Mouse (Mus musculus) embryo, embryonic 10 days (tissue): ENCODE results near the gene Cox8a.

ENCODE experiments used
- DNase-seq: peaks from one replicate; pipeline ENCODE4 v3.0.0-alpha.2; 2015; ENCODE audit warnings: low spot score

The Cox8a gene

GRCm38 (mm10) chr19:7217162-7217925, at the start of gene Cox8a:
Gene Cox8a (minus strand): TSS chr19:7217616.
- peak; percentile 98 for DNase-seq

- DNase-seq: peak; percentile 22
Observed at GRCm38 (mm10) chr19:7266421-7266831, 49.0 kb upstream of the Cox8a start.

- peak; percentile 78 for DNase-seq
Observed at GRCm38 (mm10) chr19:7265478-7266191, 48.2 kb upstream of the Cox8a start.

GRCm38 (mm10) chr19:7264766-7265331, 47.4 kb upstream of the Cox8a start:
- DNase-seq: peak; percentile 66

- peak; percentile 92 for DNase-seq
Observed at GRCm38 (mm10) chr19:7264088-7264765, 46.8 kb upstream of the Cox8a start.

GRCm38 (mm10) chr19:7262592-7262991, 45.2 kb upstream of the Cox8a start:
- no peak for DNase-seq

- no peak for DNase-seq
Observed at GRCm38 (mm10) chr19:7261964-7262363, 44.5 kb upstream of the Cox8a start.

- DNase-seq: no peak
Observed at GRCm38 (mm10) chr19:7261476-7261875, 44.1 kb upstream of the Cox8a start.

GRCm38 (mm10) chr19:7257881-7258280, 40.5 kb upstream of the Cox8a start:
- no peak for DNase-seq

- no peak for DNase-seq
Observed at GRCm38 (mm10) chr19:7246021-7246420, 28.6 kb upstream of the Cox8a start.

- peak; percentile 97 for DNase-seq
Observed at GRCm38 (mm10) chr19:7240782-7241690, 23.6 kb upstream of the Cox8a start, which contains the start of gene Naa40. Gene Naa40 (minus strand): TSS chr19:7241183.

GRCm38 (mm10) chr19:7240291-7240690, 22.9 kb upstream of the Cox8a start:
- DNase-seq: peak; percentile 35

GRCm38 (mm10) chr19:7239574-7239973, 22.2 kb upstream of the Cox8a start:
- no peak for DNase-seq

- DNase-seq: no peak
Observed at GRCm38 (mm10) chr19:7236742-7237141, 19.3 kb upstream of the Cox8a start.

GRCm38 (mm10) chr19:7236011-7236410, 18.6 kb upstream of the Cox8a start:
- no peak for DNase-seq

GRCm38 (mm10) chr19:7235461-7235860, 18.0 kb upstream of the Cox8a start:
- no peak for DNase-seq

- DNase-seq: peak; percentile 77
Observed at GRCm38 (mm10) chr19:7234537-7235221, 17.3 kb upstream of the Cox8a start.

GRCm38 (mm10) chr19:7226511-7226914, 9.1 kb upstream of the Cox8a start:
- DNase-seq: no peak

- no peak for DNase-seq
Observed at GRCm38 (mm10) chr19:7225096-7225690, 7.8 kb upstream of the Cox8a start.

- no peak for DNase-seq
Observed at GRCm38 (mm10) chr19:7224253-7224652, 6.8 kb upstream of the Cox8a start.
